Mouse (Mus musculus) naive thymus-derived CD4-positive, alpha-beta T cell, adult 2 months (primary cell): Measurements from ENCODE around the gene Zswim8.

Experiments used
- DNase-seq: peaks from one replicate; pipeline ENCODE4 v3.0.0-alpha.2; 2011; ENCODE audit warnings: low read depth

Gene Zswim8

DNA sequence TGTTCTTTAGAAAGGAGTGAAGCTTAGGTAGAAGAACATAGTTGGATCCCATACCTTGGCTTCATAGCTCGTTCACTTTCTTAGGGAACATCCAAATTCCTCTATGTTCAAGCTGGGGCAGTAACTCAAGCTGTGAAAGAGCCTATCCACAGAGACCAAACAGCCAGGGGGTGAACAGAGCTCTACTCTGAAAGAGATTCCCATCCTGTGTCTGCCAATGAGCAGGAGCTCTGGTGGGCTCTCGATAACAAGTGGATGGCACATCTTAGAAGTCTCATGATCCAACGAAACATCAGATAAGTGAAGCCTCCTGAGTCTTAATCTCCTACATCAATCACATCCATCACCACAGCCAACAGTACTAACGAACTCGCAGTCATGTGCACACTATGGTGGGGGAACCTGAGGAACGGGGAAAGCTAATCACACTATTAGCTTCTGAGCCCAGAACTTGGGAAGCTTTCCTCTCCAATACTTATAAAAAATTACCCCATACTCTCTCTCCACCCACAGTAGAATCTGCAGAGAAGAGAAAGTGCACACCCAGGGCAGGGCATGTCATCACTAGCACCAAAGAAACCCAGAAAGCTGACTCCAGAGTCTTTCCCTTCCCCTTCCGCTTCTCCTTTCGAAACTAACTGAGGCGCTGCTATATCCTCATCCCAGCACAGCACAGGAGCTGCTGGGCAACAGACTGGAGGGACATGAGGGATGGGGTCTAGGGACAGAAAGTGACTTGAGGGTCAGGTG lies 23.7 kb downstream of the Zswim8 start:
- DNase-seq = no peak

DNA sequence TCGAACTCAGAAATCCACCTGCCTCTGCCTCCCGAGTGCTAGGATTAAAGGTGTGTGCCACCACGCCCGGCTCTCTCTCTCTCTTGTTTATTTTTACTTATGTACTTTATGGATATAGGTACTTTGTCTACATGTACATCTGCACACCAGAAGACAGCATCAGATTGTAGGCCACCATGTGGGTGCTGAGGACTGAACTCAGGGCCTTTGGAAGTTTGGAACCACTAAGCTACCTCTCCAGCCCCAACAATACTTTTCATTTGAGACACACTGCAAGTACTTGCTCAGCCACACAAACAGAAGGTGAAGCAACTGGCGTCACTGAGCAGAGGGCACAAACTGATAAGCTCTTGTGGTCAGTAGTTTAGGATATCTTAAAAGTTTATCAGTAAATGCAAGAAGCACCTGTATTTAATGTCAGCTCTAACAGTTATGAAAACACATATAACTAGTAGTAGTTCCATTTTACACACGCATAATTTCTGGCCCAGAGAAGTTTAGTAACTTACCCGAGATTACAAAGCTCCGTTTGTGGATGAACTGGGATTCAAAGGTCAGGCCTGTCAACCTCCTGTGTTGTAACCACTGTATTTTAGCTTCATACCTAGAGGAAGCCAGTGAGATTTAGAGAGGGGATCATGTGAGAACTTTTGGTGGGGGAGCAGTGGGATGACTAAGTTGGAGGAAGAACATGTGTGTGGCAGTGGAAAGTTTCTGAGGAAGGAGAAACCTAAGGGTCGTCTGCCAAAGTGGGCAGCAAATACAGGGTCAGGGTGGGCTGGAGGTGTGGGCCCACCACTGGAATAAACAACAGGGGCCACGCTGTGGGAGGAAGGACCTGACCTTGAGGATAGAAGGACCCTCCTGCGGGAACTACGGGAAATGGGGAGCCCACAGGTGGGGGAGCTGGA lies 25.9 kb downstream of the Zswim8 start:
- DNase-seq = peak; percentile 33

DNA sequence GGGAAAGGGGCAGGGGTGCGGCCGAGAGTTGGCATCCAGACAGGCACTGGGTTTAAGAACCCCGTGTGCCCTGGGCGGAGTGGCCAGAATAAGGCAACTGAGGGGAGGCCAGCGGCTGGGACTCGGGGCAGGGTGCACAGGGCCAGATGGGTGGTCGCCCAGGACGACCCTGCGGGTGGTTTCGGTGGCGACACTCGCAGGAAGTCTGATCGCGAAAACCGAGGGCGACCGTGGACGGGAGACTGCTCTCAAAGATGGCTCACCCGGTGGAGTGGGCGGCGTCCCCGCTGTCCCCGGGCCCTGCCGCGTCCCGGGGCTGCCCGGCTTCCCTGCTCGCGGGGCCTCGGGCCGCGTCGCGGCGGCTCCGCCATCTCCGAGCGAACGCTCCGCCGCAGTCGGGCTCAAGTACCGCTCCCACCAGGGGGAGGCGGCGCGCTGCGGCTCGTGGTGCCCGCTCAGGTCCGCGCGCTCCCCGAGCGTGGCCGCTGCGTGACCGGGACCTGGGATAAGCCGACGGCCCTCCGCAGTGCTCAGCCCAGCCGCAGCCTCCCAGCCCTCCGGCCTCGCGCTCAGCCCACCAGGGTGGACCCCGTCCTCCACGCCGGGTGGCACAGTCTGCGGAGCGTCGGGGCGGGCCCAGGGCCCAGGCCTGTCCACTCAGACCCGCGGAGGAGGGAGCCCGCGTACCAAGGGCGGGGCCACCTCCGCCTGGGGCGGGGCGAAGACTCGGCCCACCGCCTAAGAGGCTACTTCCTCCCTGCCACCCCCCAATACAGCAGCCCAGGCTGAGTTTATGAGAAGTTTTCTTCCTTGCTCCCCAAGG lies 26.8 kb downstream of the Zswim8 start, which contains the start of gene Ndst2:
Ndst2 (minus strand) TSS at position 611 of the 823 bp plus-strand sequence.
- peak; percentile 91 for DNase-seq

DNA sequence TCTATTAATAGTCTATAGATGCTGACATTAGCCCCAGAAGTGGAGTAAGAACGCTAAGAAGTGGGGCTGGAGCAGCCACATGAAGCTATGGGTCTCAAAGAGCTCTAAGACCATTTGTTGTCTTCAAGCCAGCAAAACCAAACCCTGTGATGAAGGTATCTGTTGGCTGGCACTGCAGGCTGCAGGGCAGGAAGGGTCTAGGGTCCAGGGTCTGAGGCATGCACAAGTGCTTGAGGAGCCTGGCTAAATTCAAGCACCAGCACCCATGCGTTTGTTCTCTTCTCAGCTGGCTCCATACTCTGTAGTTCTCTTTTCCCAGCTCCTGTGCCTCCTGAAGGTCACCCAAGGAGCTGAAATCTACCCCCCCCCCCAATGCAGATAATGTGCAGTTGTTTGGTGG lies 27.7 kb downstream of the Zswim8 start:
- peak; percentile 20 for DNase-seq

DNA sequence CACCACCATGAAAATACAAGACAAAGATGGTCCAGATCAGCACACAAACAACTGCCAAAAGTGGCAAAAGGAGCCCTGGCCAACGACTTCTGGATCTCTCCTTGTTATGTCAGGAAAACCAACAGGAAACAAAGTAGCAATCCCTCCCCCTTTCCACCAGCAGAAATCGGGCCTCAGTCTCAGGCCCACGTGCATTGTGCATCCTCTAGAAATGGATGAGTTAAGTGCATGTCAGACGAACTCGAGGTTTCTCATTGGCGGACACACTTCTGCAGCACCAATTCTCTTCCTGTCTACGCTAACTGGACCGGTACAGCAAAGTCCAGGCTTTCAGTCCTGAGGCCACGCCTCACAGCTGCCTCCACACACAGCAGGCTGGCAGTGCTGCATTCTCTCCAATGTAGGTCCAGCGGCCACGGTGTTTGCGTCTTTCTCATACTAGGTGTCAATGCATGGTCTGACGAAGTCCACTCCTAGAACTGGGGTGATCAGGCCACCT lies 28.6 kb downstream of the Zswim8 start:
- no peak for DNase-seq

DNA sequence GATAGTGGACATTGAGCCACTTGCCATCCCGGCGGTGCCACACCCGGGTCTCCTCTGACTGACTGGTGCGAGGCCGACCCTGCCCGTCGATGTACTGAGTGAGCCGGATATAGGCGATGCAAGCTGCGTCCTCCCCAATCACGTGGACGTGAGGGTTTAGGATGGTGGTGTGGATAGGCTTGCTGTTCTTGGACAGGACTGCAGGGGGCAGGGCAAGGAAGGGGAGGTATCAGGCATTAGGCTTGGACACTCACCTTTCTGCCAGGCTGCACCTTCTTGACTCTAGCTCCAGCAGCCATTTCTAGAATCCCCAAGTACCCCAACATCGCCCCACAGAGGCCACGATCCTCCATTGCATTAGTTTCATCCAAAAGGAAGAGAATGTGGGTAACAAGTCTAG lies 30.0 kb downstream of the Zswim8 start:
- DNase-seq = peak; percentile 36

DNA sequence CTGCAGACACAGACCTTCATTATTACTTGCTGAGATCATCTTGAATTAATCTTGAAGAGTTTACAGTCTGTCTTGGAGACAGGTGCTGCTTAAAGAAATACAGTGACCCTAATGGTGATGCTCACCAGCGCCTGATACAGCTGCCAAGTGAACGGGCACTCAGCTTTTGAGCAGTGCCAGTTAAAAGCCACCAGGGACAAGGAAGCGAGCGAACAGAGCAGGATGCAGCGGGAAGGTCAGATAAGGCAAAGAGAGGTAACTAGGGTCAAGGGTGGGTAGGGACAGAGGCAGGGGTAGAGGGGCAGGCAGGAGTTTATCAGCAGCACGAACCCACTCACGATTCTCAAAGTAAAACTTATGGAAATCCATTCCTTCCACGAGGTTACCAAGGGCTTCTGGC lies 31.2 kb downstream of the Zswim8 start:
- no peak for DNase-seq

DNA sequence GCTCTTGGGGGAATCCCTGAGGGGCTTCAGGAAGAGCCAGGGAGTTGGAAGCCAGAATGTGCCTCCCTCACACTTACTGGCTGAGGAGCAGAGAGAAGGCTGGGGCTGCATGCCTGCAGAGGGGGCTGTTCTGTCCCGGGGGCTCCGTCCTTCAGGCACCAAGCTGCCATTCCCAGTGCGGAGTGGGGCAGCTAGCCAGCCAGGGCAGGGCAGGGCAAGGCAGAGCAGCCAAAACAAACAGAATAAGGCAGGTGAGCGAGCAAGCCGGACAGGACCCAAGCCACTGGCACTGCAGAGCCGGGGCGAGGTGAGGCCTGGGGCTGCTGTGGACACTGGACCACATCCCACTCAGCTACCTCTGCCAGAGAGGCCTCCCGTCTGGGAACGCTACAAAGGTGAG lies 33.9 kb downstream of the Zswim8 start:
- DNase-seq = no peak

DNA sequence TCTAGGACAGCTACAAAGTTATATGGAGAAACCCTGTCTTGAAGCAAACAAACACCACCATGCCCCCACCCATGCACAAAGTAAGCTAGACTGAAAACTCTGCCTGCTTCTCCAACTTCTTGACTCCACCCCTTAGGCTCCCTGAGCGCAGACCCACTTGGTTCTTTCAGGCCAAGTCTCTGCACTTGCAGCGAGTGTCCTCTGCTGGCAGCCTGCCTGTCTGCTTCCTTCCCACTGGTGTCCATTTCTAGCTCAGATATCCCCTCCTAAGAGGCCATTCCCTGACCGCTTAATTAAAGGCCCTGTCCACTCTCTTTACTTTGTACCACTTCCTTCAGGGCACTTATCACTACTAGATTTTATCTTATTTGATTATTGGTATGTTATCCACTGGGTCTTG lies 36.3 kb downstream of the Zswim8 start:
- DNase-seq = no peak

DNA sequence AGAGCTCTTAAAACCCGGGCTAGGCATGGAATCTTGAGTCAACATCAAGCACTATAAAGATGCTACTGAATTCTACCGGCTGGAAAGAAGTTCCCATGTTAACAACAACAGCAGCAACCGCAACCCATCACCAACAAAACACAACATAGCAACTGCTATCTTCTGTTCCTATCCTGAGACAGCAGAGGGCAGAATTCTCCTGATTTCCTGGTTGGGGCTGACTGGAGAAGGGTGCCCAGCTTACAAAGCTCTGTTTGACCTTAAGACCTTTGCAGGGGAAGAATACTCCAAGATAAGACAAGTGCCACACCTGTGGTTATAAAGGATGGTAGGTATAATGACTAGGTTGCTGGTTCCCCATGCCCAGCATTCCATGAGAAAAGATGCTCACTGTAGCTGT lies 39.6 kb downstream of the Zswim8 start:
- DNase-seq = no peak

DNA sequence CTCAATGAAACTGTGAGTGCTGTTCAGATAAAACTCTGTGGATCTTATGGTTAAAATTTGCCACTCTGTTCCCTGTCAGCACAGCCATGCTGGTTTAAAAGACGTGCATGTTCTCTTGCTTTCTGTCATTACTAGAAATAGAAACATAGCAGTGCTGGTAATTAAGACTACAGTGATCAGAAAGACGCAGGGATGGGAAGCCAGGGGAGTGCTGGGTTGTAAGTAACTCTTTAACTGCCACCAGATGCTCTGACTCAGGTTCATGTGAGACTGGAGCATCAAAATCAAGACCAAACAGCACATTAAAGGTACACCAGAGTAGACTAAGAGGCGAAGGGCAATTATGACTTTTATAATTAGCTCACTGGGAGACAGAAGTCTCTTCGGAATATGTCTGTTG lies 41.0 kb downstream of the Zswim8 start:
- no peak for DNase-seq

DNA sequence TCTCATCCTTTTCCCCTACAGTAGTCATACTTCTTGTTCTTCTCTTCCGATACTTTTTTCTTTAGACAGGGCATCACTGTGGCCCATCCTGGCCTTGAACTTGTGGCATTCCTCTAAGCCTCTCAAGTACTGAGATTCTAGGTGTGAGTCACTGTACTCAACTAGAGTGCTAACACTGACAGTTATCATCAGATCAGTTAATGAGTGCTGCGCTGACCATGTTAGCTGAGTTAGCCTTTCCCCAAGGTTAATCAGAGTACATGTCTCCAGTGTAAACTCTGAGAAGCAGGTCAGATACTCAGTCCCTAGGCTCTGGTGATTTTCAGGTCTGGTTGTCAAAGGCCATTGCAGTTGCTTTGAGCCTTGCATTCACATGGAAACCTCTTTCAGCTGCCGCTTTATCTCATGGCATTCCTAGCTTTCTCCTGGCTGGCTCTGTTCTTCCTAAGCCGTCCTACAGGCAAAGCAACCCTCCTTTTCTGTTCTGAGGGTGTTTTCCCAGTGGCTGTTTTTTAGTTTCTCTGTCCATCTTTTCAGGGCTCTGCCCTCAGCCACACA lies 42.2 kb downstream of the Zswim8 start:
- no peak for DNase-seq

DNA sequence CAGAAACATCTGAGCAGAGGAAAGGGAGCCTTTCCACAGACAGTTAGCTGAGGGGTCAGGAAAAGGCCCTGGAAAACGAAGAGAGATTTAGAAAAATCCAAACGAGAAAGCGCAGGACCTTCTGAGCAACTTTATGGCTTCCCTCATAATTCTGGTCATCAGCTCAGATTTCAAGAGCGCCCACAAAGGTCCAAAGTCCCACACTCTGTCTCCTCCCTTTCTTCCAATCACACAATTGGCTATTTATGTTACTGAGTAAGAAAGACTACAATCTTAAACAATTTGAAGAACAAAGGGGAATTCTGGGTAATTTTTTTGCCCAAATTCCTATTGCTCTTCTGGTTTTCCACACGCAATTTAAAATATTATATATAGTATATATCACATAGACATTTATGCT lies 43.2 kb downstream of the Zswim8 start:
- no peak for DNase-seq

DNA sequence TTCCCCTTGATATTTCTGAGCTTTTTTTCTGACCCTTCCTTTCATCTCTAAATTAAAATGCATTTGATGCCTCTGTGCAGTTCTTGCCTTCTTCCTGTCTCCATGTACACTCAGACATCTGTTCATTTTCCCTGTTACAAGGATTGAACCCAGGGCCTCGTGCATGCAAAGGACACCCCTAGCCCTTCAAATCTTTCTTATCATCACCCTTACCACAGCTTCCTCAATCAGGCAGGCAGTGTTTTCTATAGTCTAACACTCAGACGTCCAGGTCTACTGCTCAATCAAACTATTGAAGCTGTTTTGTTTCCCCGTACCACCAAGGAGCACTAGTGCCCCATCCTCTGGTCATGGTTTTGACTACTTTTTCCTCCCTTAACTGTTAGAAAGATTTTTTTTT lies 46.4 kb downstream of the Zswim8 start:
- no peak for DNase-seq

DNA sequence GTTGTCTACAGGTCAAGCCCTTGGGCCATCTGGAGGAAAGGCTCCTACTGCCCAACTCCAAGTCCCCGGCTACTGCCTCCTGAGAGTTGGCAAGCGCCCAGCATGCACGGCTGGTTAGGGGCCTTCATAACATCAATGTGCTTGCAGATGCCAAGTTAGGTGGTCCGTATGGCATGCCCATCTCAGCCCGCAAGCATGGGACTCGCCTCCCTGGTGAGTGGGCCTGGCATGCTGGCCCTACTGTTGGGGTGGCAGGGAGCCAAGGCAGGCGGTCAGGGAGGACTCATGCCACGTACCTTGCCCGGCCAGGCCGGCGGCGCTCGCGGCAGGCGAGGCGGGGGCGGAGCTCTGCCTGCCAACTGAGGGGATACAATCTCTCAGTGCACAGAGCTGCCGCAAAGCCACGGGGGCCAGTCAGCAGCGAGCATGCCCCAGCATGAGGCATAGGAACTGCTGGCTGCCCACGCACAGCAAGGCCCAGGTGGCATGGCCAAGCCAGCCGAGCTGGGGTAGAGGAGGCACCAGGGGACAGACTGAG lies 50.1 kb downstream of the Zswim8 start:
- DNase-seq = no peak

DNA sequence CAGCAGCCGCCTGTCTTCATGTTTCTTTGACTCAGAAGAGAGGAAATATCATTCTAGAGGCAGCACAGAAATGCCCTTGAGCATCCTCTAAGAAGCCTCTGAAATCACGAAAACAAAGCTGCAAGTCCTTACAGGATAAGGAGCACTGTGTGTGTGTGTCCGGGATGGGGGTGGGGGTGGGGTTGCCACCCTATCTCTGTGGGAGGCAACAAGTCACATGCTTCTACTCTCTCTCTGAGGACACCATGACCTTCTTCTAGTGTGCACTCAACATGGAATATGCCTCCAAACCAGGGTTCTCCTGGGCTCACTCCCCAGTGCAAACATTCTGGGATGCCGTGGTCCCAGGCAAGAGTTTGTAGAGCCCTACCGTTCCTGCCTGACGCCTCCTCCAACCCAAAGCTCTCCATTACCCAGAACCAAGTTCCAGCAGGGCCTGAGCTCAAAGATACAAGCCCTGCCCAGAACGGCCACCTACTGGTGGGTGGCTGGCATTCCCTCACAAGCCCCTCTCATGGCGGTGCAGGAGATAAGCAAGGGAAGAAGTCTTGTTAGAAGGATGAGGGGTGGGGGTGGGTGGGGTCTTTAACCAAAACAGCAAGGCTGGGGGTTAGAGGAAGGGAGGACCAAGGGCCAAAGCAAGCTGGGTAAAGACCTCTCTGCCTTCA lies 51.5 kb downstream of the Zswim8 start:
- no peak for DNase-seq

DNA sequence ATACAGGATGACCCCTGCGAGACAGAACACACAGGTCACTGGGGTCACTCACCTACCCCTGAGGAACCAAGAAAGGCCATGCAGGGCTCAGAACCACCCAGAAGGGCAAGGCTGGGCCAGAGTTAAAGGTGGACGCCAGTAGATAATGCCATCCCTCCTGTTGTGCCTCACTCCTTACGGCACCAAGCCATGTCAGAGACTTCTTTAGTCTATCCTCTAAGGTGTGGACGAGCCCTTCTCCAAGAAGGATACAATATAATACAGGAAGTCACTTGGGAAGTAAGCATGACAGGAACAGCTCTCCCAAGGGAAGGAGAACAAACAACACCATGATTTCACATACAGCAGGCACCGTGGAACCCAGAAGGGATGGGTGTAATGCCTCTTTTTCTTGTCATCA lies 57.6 kb downstream of the Zswim8 start:
- DNase-seq = no peak

DNA sequence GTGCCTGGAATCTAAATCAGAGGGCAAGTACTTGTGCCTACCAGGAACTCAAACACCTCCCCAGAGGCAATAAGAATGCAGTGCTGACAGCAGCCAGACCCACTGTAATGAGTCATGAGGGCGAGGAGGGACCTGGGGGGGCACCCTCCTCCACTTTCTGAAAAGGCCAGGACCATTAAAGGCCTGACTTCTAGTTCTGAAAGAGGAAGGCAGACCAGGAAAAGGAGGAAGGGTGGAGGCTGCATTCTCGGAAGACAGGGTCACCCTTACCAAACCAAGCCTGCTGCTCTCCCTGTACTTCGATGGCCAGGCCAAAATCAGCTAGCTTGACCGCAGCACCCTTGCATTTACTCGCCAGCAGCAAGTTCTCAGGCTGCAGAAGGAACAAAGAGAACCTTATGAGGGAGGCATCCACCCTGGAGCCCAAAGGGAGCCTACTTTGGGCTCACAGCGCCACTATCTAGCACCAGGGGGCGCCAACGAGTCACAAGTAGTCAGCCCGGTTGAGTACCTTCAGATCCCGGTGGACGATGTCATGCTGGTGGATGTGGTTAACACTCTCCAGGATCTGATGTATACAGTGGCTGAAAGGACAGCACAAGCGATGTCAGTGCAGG lies 58.4 kb downstream of the Zswim8 start:
- DNase-seq = peak; percentile 89

DNA sequence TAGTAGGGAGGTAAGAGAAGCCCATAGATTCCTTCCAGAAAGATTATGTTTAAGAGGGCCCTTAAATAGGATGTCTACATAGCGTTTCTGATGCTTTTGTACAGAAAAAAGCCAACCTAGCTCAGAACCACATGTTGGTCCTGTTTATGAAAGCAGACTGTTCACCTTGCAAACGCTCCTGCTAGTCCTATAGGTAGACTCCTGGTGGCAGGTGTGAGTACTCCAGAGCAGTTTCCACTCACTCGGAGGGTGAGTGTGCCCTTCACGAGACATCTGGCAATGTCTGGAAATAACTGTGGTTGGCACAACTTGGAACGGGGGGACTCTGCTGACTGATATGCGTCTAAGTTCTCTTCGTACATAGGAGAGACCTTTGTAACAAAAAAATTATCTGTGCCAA lies 60.6 kb downstream of the Zswim8 start:
- DNase-seq = no peak

DNA sequence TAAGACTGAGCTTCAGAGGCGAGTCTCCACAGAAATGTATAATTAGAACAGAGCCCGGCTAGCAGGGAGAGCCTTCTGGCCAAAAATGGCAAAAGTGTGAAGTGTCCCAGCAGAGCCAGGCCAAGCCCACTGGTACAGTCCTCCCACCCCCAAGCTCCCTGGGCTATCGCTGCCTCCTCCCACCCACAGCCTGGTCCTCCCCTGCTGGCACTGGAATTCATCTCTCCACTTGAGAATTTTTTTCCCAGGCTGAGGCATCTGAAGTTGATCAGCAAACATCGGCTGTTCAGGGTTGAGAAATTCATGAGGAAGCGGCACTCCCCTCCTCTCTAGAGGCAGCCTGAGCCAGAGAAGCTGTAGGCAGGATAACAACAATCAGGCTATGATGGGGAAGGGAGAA lies 61.2 kb downstream of the Zswim8 start:
- DNase-seq = no peak

DNA sequence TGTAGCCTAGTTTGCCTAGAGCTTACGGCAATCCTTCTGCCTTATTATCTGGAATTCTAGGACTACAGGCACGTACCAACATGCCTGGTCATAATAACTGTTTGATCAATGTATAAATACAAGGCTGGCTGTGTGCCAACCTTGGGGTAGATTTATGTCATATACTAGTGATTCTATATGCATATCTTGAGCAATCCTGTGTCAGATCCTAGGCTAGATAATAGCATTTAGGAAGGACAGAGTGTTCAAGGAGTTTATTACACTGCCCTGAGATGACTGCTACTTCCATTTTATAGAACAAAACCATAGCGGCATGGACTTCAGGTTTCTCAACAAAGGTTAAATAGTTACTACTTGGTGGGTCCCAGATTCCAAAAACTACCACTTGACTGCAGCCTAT lies 64.6 kb downstream of the Zswim8 start:
- DNase-seq = no peak
